Mouse (Mus musculus) ovary, postnatal 36 days (tissue): ENCODE data around the gene Olfr891.
"Not testable (repeated sequence)": the region's sequence is repeated elsewhere in the genome, so short reads cannot be mapped to it uniquely, and the experiment has no call there.

Experiments used
- DNase-seq: peaks from one replicate; pipeline ENCODE4 v3.0.0; 2022; ENCODE audit warnings: low spot score, mixed read lengths

Gene Olfr891

DNA sequence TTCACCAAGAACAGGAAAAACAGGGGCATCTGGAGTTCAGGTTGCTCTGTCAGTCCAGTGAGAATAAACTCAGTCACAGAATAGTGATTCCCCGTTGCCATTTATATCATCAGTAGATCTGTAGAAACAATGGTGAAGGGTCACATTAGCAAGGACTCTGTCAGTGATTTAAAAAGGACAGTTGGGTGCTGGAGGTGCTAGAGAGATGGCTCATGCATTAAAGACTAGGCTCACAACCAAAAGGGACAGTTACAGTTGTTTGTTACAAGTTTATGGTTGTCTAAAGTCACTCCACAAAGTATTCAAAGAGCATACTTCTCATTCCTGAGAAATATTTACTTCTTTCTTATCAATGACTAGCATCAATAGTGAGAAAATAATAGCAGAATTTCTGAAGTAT lies at the start of gene Olfr891:
Gene Olfr891, minus strand, starts transcription at position 101 of the 400 bp plus-strand sequence.
- DNase-seq: no peak

DNA sequence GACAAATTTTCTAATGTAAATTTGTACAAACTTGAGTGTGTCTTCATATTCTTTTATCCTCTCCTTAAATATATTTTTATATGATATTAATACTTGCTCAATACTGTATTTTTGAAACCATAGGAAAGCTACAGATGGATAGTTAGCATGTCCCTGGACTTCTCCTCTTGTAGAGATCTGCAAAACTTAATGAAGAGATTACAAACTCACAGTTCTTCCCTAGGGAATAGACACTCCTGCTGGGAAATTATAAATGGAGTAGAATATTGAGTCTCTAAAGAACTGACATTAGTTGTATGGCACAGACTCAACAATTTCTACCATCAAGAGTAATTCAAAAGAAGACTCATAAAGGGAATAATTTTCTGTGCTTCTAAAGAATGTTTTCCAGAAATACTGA lies 37.1 kb upstream of the Olfr891 start, which contains the start of gene Olfr894:
Gene Olfr894, plus strand, starts transcription at position 301 of the 400 bp plus-strand sequence.
- no peak for DNase-seq

DNA sequence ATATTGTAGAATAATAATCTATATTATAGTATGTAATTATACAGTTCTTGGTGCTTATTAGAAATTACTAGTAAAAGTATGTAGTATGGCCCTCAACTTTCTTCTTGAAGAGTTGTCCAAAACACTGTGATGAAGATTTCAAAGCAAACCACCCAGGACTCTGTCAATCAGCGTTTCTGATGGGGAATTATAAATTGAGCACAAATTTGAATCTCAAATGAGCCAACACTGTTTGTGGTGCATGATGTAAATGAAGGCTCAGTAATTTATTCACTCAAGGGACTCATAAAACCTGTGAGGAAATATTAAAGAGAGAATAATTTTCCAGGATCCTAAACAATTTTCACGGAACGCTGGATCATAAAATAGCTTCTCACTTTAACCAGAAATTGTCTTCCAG lies 27.4 kb upstream of the Olfr891 start, which contains the start of gene Olfr893:
Gene Olfr893, plus strand, starts transcription at position 301 of the 400 bp plus-strand sequence.
- DNase-seq: no peak

DNA sequence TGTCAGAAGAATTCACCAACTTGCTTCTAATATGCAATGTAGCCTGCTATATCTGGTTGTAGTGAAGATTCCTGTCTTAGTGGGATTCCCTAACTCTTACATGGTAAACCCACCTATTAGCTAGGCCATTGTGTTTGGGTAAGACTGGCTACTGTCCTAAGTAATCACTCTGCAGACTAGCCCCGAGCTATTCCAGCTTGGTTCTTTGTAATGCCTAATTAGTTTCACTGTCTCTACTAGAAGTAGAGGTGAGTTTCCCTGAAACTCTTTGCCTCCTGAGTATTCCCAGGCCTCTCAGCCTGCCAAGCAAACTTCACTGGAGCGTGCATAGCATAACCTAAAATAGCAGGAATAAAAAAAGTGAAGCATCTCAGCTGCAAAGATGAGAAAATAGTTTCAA lies 12.3 kb downstream of the Olfr891 start:
- DNase-seq: not testable (repeated sequence)

DNA sequence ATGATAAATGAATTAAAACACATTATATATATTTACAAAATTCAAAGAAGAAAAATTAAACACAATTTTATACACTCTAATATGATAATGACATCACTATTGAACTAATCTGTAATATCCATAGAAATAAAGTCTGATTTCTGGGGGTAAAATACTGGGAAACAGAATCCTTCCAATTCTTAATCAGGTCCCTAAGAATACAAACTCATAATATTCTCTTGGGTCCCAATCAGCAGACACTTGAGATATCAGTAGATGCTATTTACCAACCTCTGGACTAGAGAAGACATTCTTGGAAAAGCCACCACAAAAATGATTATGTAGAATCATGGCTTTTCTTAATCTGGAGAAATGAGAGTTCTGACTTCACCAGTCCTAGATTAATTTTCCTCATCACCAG lies 38.4 kb downstream of the Olfr891 start, which contains the start of gene Olfr890:
Gene Olfr890, plus strand, starts transcription at position 301 of the 400 bp plus-strand sequence.
- no peak for DNase-seq
